Comparison of ENCODE assay signal across 9 mouse cellular contexts in the genomic region with DNA sequence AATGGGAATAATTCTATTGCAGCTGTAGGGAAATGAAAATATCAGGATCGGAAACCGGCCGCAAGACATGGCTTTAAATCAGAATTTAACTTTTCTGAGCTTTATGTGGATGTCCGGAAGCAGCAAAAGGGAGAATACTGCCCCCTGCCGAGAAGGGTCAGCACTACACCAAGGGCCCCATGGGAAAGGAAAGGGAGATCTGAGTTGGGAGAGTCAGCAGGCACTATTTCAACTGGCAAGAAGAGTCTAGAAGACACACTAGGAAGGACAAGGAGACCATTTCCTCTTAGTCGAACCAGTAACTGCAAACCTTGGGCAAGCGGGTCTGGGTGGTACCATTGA. TPM values are rescaled to one million over a fixed set of nuclear protein-coding genes. Genes with fewer than 3 reads are reported as not detected.
A peak's percentile ranks its signal among the peaks of the same experiment; 100 is the strongest.
DNase-seq lines count a peak whose midpoint lies in the region; ATAC-seq and TF ChIP-seq lines count a peak whose summit lies in the region.
"Had no signal": no experiment of that assay in that cellular context is flagged by ENCODE, and none has a peak within 500 bp of the region (broad histone marks: within the 10 kb centered on the region; RNA-seq: fewer than 3 reads in every experiment).

No protein-coding gene starts in this region.

- no peaks in the 10 kb centered on the region for H3K79me2 ChIP-seq in CH12.LX (replicated peaks; ENCODE audit: control insufficient read depth, extremely low read depth, insufficient read depth, poor library complexity, severe bottlenecking)

- peak; percentile 85 to 93 for TF ChIP-seq CTCF in CH12.LX (conservative IDR thresholded peaks at IDR 0.05 in 1 of 2, IDR thresholded peaks at IDR 0.05 in 1 of 2; ENCODE audit: low read depth in 2 of 2, low read length in 2 of 2)
- peak; percentile 86 for TF ChIP-seq CTCF in stomach, postnatal 0 days (IDR thresholded peaks at IDR 0.05; ENCODE audit: low read depth)

- in situ Hi-C loops in CH12.LX (cut with MboI; ENCODE audit: low pct_ligation_motif_present, low pct_unique_long_range_greater_than_20kb, low sequenced_read_pairs), result loop anchor here (10.0 to 25.0 kb wide), 2 partner anchors 90 to 262 kb away; a partner anchor contains a TSS

- H3K4me2 ChIP-seq in CH12.LX (ENCODE audit: insufficient read depth, low read depth, poor library complexity, severe bottlenecking), result peak overlapping the region; percentile 87
- peak overlapping the region; percentile 89 for H3K4me2 ChIP-seq in forebrain, embryonic 13.5 days
- peak overlapping the region; percentile 53; the same call in 1 of the 2 replicates for H3K4me2 ChIP-seq in liver, embryonic 16.5 days (ENCODE audit: low read depth, low read length)
- H3K4me2 ChIP-seq in neural tube, embryonic 12.5 days (replicated peaks), result peak overlapping the region; percentile 87
- peak overlapping the region; percentile 92 for H3K4me2 ChIP-seq in stomach, postnatal 0 days (replicated peaks; ENCODE audit: low read depth)

- H3K4me1 ChIP-seq in CH12.LX (ENCODE audit: control insufficient read depth in 1 of 2, insufficient read depth in 2 of 2), result no peaks in the 10 kb centered on the region; a peak in 1 of 4 replicates
- peaks cover 12% of the 10 kb centered on the region; the same call in 1 of the 2 replicates for H3K4me1 ChIP-seq in forebrain, embryonic 13.5 days
- no peaks in the 10 kb centered on the region; the same call in 1 of the 2 replicates for H3K4me1 ChIP-seq in liver, embryonic 16.5 days (ENCODE audit: control insufficient read depth, low read depth, low read length)
- H3K4me1 ChIP-seq in neural tube, embryonic 12.5 days, result peaks cover 6% of the 10 kb centered on the region; the same call in 1 of the 2 replicates
- H3K4me1 ChIP-seq in stomach, postnatal 0 days (replicated peaks; ENCODE audit: control insufficient read depth, insufficient read depth), result 0 out of 2 replicates have a peak, but pooled peaks cover 3% of the 10 kb centered on the region

- intact Hi-C loops in heart, postnatal 10 days (cut with DNase I), result loop anchor here (2.0 to 10.0 kb wide), 2 partner anchors 96 to 560 kb away; no protein-coding TSS in a partner anchor

- H3K9me3 ChIP-seq in CH12.LX (replicated peaks; ENCODE audit: low read length), result peaks cover 3% of the 10 kb centered on the region
- no peaks in the 10 kb centered on the region for H3K9me3 ChIP-seq in forebrain, embryonic 13.5 days (replicated peaks)
- H3K9me3 ChIP-seq in liver, embryonic 16.5 days (replicated peaks; ENCODE audit: control insufficient read depth, low read length), result no peaks in the 10 kb centered on the region
- no peaks in the 10 kb centered on the region for H3K9me3 ChIP-seq in neural tube, embryonic 12.5 days
- H3K9me3 ChIP-seq in stomach, postnatal 0 days (ENCODE audit: control insufficient read depth, low read length), result no peaks in the 10 kb centered on the region

- 2% methylated on average over 7 of the region's 7 CpGs for WGBS in forebrain, embryonic 13.5 days
- WGBS in liver, embryonic 16.5 days (ENCODE audit: insufficient replicate concordance), result 4% methylated on average over 7 of the region's 7 CpGs
- 3% methylated on average over 7 of the region's 7 CpGs for WGBS in neural tube, embryonic 12.5 days
- 7% methylated on average over 7 of the region's 7 CpGs for WGBS in stomach, postnatal 0 days

- TF ChIP-seq POLR2A in CH12.LX (IDR thresholded peaks at IDR 0.05; ENCODE audit: low read depth, low read length), result no peak

- dilution Hi-C loops in CH12.LX (cut with MboI; ENCODE audit: extremely low pct_ligation_motif_present, extremely low pct_unique_long_range_greater_than_20kb, low sequenced_read_pairs), result no loop called here

- H3K36me3 ChIP-seq in CH12.LX (replicated peaks in 1 of 2; ENCODE audit: control insufficient read depth in 1 of 2, insufficient read depth in 1 of 2, low read length in 1 of 2), result no peaks in the 10 kb centered on the region
- peaks cover 6% of the 10 kb centered on the region; the same call in 1 of the 2 replicates for H3K36me3 ChIP-seq in forebrain, embryonic 13.5 days (ENCODE audit: poor library complexity, severe bottlenecking)
- no peaks in the 10 kb centered on the region for H3K36me3 ChIP-seq in liver, embryonic 16.5 days (ENCODE audit: control insufficient read depth, insufficient read depth)
- H3K36me3 ChIP-seq in neural tube, embryonic 12.5 days, result peaks cover 11% of the 10 kb centered on the region; the same call in 1 of the 2 replicates
- H3K36me3 ChIP-seq in stomach, postnatal 0 days (ENCODE audit: control insufficient read depth, insufficient read depth, low read length), result no peaks in the 10 kb centered on the region

- peak overlapping the region; percentile 41; the same call in 1 of the 2 replicates for H3K9ac ChIP-seq in CH12.LX (ENCODE audit: insufficient read depth, low read depth)
- peak overlapping the region; percentile 85 for H3K9ac ChIP-seq in forebrain, embryonic 13.5 days
- no peak overlapping the region for H3K9ac ChIP-seq in liver, embryonic 16.5 days (ENCODE audit: low read depth, low read length)
- peak overlapping the region; percentile 85; the same call in 1 of the 2 replicates for H3K9ac ChIP-seq in neural tube, embryonic 12.5 days
- H3K9ac ChIP-seq in stomach, postnatal 0 days (ENCODE audit: low read length), result no peak overlapping the region; the same call in 1 of the 2 replicates

- peaks cover 27% of the 10 kb centered on the region for H3K27me3 ChIP-seq in CH12.LX (replicated peaks)
- H3K27me3 ChIP-seq in forebrain, embryonic 13.5 days, result no peaks in the 10 kb centered on the region
- H3K27me3 ChIP-seq in liver, embryonic 16.5 days (ENCODE audit: control insufficient read depth, insufficient read depth, low read depth, low read length), result peaks cover 53% of the 10 kb centered on the region
- no peaks in the 10 kb centered on the region for H3K27me3 ChIP-seq in neural tube, embryonic 12.5 days (replicated peaks)
- no peaks in the 10 kb centered on the region; the same call in 1 of the 2 replicates for H3K27me3 ChIP-seq in stomach, postnatal 0 days (ENCODE audit: control insufficient read depth, insufficient read depth, low read length)

- H3K4me3 ChIP-seq in CH12.LX (replicated peaks in 1 of 3; ENCODE audit: low read depth in 2 of 3, low read length in 2 of 3, poor library complexity in 1 of 3), result peak overlapping the region; percentile 38 to 73 (median 63)
- peak overlapping the region; percentile 73 for H3K4me3 ChIP-seq in forebrain, embryonic 13.5 days
- peak overlapping the region; percentile 45; the same call in 1 of the 2 replicates for H3K4me3 ChIP-seq in liver, embryonic 16.5 days (ENCODE audit: low read depth, low read length)
- peak overlapping the region; percentile 76 for H3K4me3 ChIP-seq in neural tube, embryonic 12.5 days
- peak overlapping the region; percentile 58 for H3K4me3 ChIP-seq in stomach, postnatal 0 days (ENCODE audit: low read depth, low read length)
- H3K4me3 ChIP-seq: erythroblast, embryonic 14.5 days had no signal

- 0 out of 2 replicates have a peak, but pooled peaks have one; percentile 4 for ATAC-seq in forebrain, embryonic 13.5 days
- ATAC-seq in liver, embryonic 16.5 days (ENCODE audit: low read depth), result no peak
- peak; percentile 11; the same call in 1 of the 2 replicates for ATAC-seq in neural tube, embryonic 12.5 days (ENCODE audit: low FRiP score, low read depth)
- ATAC-seq in stomach, postnatal 0 days (ENCODE audit: low FRiP score, low TSS enrichment), result no peak

- TF ChIP-seq RAD21 in CH12.LX (IDR thresholded peaks at IDR 0.05; ENCODE audit: low read depth, low read length), result peak; percentile 56

- H3K27ac ChIP-seq in CH12.LX (ENCODE audit: insufficient read depth, low read depth), result no peak overlapping the region
- H3K27ac ChIP-seq in forebrain, embryonic 13.5 days, result peak overlapping the region; percentile 87
- no peak overlapping the region for H3K27ac ChIP-seq in liver, embryonic 16.5 days (ENCODE audit: low read length)
- H3K27ac ChIP-seq in neural tube, embryonic 12.5 days, result no peak overlapping the region
- no peak overlapping the region for H3K27ac ChIP-seq in stomach, postnatal 0 days (replicated peaks)

- no peak for TF ChIP-seq EP300 in CH12.LX (IDR thresholded peaks at IDR 0.05; ENCODE audit: low read length)
- TF ChIP-seq EP300 in stomach, postnatal 0 days (optimal IDR thresholded peaks at IDR 0.05), result no peak

- peak; percentile 81 for DNase-seq in CH12.LX (ENCODE audit: extremely low read depth)
- DNase-seq in c-Kit-positive CD71-positive TER-119-positive erythroid progenitor cells, embryonic 14.5 days (ENCODE audit: low spot score), result peak; percentile 40
- DNase-seq in heart, postnatal 10 days, result peak; percentile 85 to 92
- peak; percentile 86 for DNase-seq in kidney, postnatal 4 days
- peak; percentile 77 for DNase-seq in stomach, postnatal 0 days (ENCODE audit: low spot score)

RNA-seq across cellular contexts. Expression of a gene that starts 0.8 kb away (rescaled TPM):
- total RNA-seq in CH12.LX (2012; rRNA removed) (0.04 TPM in 1 of 2 replicates, not detected in the other), CH12.LX (2014; rRNA removed) (0.05 TPM in 2 replicates)
- 0.09 TPM in 1 of 2 replicates, not detected in the other for polyA plus RNA-seq in CH12.LX (2012; ENCODE audit: insufficient read length, low read depth)
- polyA plus RNA-seq in forebrain, embryonic 13.5 days (2015; fragmentation: Nextera tagmentation; extraction: Ambion mirVana), result 4.0 and 4.4 TPM in 2 replicates
- 1 to 10 TPM; 1.2 to 1.6 TPM for total RNA-seq in heart, postnatal 10 days (2021)
- polyA plus RNA-seq in liver, embryonic 16.5 days (2015; fragmentation: Nextera tagmentation; extraction: Ambion mirVana), result not detected in 2 replicates
- polyA plus RNA-seq in neural tube, embryonic 12.5 days (2016; fragmentation: Nextera tagmentation; extraction: Ambion mirVana), result 6.4 and 6.5 TPM in 2 replicates
- 0.10 and 0.12 TPM in 2 replicates for polyA plus RNA-seq in stomach, postnatal 0 days (2015; fragmentation: Nextera tagmentation; extraction: Ambion mirVana)
- polyA plus RNA-seq: erythroblast, embryonic 14.5 days had no signal

RNA-seq across cellular contexts. Expression of a gene that starts 24.2 kb away (rescaled TPM):
- total RNA-seq in CH12.LX (2012; rRNA removed), result 1.8 and 2.2 TPM in 2 replicates
- 0.86 and 1.1 TPM in 2 replicates for total RNA-seq in CH12.LX (2014; rRNA removed)
- polyA plus RNA-seq in CH12.LX (2012; ENCODE audit: insufficient read length, low read depth), result 8.0 and 11.4 TPM in 2 replicates
- polyA plus RNA-seq in forebrain, embryonic 13.5 days (2015; fragmentation: Nextera tagmentation; extraction: Ambion mirVana), result 39.8 and 41.1 TPM in 2 replicates
- total RNA-seq in heart, postnatal 10 days (2021), result 100 to 1,000 TPM; 104 to 121 TPM
- 35.2 and 43.2 TPM in 2 replicates for polyA plus RNA-seq in liver, embryonic 16.5 days (2015; fragmentation: Nextera tagmentation; extraction: Ambion mirVana)
- polyA plus RNA-seq in neural tube, embryonic 12.5 days (2016; fragmentation: Nextera tagmentation; extraction: Ambion mirVana), result 71.4 and 77.5 TPM in 2 replicates
- polyA plus RNA-seq in stomach, postnatal 0 days (2015; fragmentation: Nextera tagmentation; extraction: Ambion mirVana), result 60.5 and 68.0 TPM in 2 replicates

RNA-seq across cellular contexts. Expression of a gene that starts 38.8 kb away (rescaled TPM):
- total RNA-seq in CH12.LX (2012; rRNA removed), result 0.04 TPM in 2 replicates
- 0.08 and 0.18 TPM in 2 replicates for total RNA-seq in CH12.LX (2014; rRNA removed)
- polyA plus RNA-seq in CH12.LX (2012; ENCODE audit: insufficient read length, low read depth), result 0.26 and 0.50 TPM in 2 replicates
- polyA plus RNA-seq in forebrain, embryonic 13.5 days (2015; fragmentation: Nextera tagmentation; extraction: Ambion mirVana), result 1.3 and 2.0 TPM in 2 replicates
- 1 to 10 TPM; 1.3 to 1.9 TPM for total RNA-seq in heart, postnatal 10 days (2021)
- 0.08 and 0.14 TPM in 2 replicates for polyA plus RNA-seq in liver, embryonic 16.5 days (2015; fragmentation: Nextera tagmentation; extraction: Ambion mirVana)
- polyA plus RNA-seq in neural tube, embryonic 12.5 days (2016; fragmentation: Nextera tagmentation; extraction: Ambion mirVana), result 1.5 and 1.9 TPM in 2 replicates
- polyA plus RNA-seq in stomach, postnatal 0 days (2015; fragmentation: Nextera tagmentation; extraction: Ambion mirVana), result 0.06 and 0.12 TPM in 2 replicates
- polyA plus RNA-seq: erythroblast, embryonic 14.5 days had no signal

RNA-seq across cellular contexts. Expression of a gene that starts 47.8 kb away (rescaled TPM):
- total RNA-seq in CH12.LX (2012; rRNA removed) (not detected in 2 replicates), CH12.LX (2014; rRNA removed) (not detected in 2 replicates)
- polyA plus RNA-seq in CH12.LX (2012; ENCODE audit: insufficient read length, low read depth), result not detected in 2 replicates
- 0.23 and 0.28 TPM in 2 replicates for polyA plus RNA-seq in forebrain, embryonic 13.5 days (2015; fragmentation: Nextera tagmentation; extraction: Ambion mirVana)
- under 1 TPM; 0.60 to 0.72 TPM for total RNA-seq in heart, postnatal 10 days (2021)
- 7.3 and 8.4 TPM in 2 replicates for polyA plus RNA-seq in liver, embryonic 16.5 days (2015; fragmentation: Nextera tagmentation; extraction: Ambion mirVana)
- polyA plus RNA-seq in neural tube, embryonic 12.5 days (2016; fragmentation: Nextera tagmentation; extraction: Ambion mirVana), result 0.96 and 1.3 TPM in 2 replicates
- polyA plus RNA-seq in stomach, postnatal 0 days (2015; fragmentation: Nextera tagmentation; extraction: Ambion mirVana), result 19.9 and 20.1 TPM in 2 replicates

Comparison
In these comparisons a context has a peak if more than half of its experiments do, and no peak if none do; other contexts are left out.
1. H3K9ac ChIP-seq: peak in CH12.LX (single experiment), forebrain, embryonic 13.5 days (single experiment) and neural tube, embryonic 12.5 days (single experiment); none in liver, embryonic 16.5 days (single experiment) and stomach, postnatal 0 days (single experiment).
2. ATAC-seq: peak in forebrain, embryonic 13.5 days (single experiment) and neural tube, embryonic 12.5 days (single experiment); none in liver, embryonic 16.5 days (single experiment) and stomach, postnatal 0 days (single experiment).
3. Peak in every context shown above with its lines, with median percentiles within 50 percentile points of each other: DNase-seq, H3K4me2 ChIP-seq and H3K4me3 ChIP-seq.